Mouse (Mus musculus): Measurements from ENCODE around the gene Rhod.
A peak's percentile ranks its signal among the peaks of the same experiment; 100 is the strongest.

Rhod gene

GRCm38 (mm10) chr19:4450666-4451065 is 11.4 kb upstream of the Rhod start:
- no peak for DNase-seq (ENCODE audit: low spot score in 2 of 2)

GRCm38 (mm10) chr19:4449230-4449629 is 10.0 kb upstream of the Rhod start:
- DNase-seq (ENCODE audit: low spot score in 2 of 2): no peak

GRCm38 (mm10) chr19:4447445-4447844 is 8.2 kb upstream of the Rhod start:
- DNase-seq (ENCODE audit: low spot score in 2 of 2): no peak

GRCm38 (mm10) chr19:4446661-4447420 is 7.6 kb upstream of the Rhod start:
- no peak for DNase-seq (ENCODE audit: low spot score in 2 of 2)

GRCm38 (mm10) chr19:4442408-4442807 is 3.2 kb upstream of the Rhod start:
- peak in 1 of 2 experiments; percentile 68 for DNase-seq (ENCODE audit: low spot score in 2 of 2)

- no peak for DNase-seq (ENCODE audit: low spot score in 2 of 2)
These were observed 2.5 kb upstream of the Rhod start for GRCm38 (mm10) chr19:4441621-4442161.

GRCm38 (mm10) chr19:4441090-4441591 is 1.9 kb upstream of the Rhod start:
- DNase-seq (ENCODE audit: low spot score in 2 of 2): peak in 1 of 2 experiments; percentile 55

- DNase-seq (ENCODE audit: low spot score in 2 of 2): no peak
These were observed 990 bp upstream of the Rhod start for GRCm38 (mm10) chr19:4440222-4440621.

- DNase-seq (ENCODE audit: low spot score in 2 of 2): no peak
These were observed 456 bp downstream of the Rhod start for GRCm38 (mm10) chr19:4438791-4439160.

GRCm38 (mm10) chr19:4437886-4438285 is 1.3 kb downstream of the Rhod start:
- no peak for DNase-seq (ENCODE audit: low spot score in 2 of 2)

GRCm38 (mm10) chr19:4436254-4436653 is 3.0 kb downstream of the Rhod start:
- DNase-seq (ENCODE audit: low spot score in 2 of 2): no peak

GRCm38 (mm10) chr19:4434999-4435398 is 4.2 kb downstream of the Rhod start:
- DNase-seq (ENCODE audit: low spot score in 2 of 2): no peak

GRCm38 (mm10) chr19:4433756-4434155 is 5.5 kb downstream of the Rhod start:
- DNase-seq (ENCODE audit: low spot score in 2 of 2): no peak

- DNase-seq (ENCODE audit: low spot score in 2 of 2): no peak
These were observed 9.1 kb downstream of the Rhod start for GRCm38 (mm10) chr19:4430091-4430620.

- DNase-seq (ENCODE audit: low spot score in 2 of 2): no peak
These were observed 13.4 kb downstream of the Rhod start for GRCm38 (mm10) chr19:4425610-4426366.

- no peak for DNase-seq (ENCODE audit: low spot score in 2 of 2)
These were observed 16.2 kb downstream of the Rhod start for GRCm38 (mm10) chr19:4423021-4423420.

- DNase-seq (ENCODE audit: low spot score in 2 of 2): no peak
These were observed 16.7 kb downstream of the Rhod start for GRCm38 (mm10) chr19:4422581-4422980.

- DNase-seq (ENCODE audit: low spot score in 2 of 2): no peak
These were observed 18.9 kb downstream of the Rhod start for GRCm38 (mm10) chr19:4420153-4420910.

- DNase-seq (ENCODE audit: low spot score in 2 of 2): no peak
These were observed 19.5 kb downstream of the Rhod start for GRCm38 (mm10) chr19:4419711-4420110.

GRCm38 (mm10) chr19:4417713-4418112 is 21.5 kb downstream of the Rhod start:
- DNase-seq (ENCODE audit: low spot score in 2 of 2): no peak

GRCm38 (mm10) chr19:4417183-4417582 is 22.0 kb downstream of the Rhod start:
- peak in 1 of 2 experiments; percentile 69 for DNase-seq (ENCODE audit: low spot score in 2 of 2)

- DNase-seq (ENCODE audit: low spot score in 2 of 2): no peak
These were observed 24.6 kb downstream of the Rhod start for GRCm38 (mm10) chr19:4414631-4415030.

All from left cerebral cortex, adult 9 months (tissue).